Mouse (Mus musculus): Measurements from ENCODE around the gene Mmel1. TPM values are rescaled to one million over a fixed set of nuclear protein-coding genes. Genes with fewer than 3 reads are reported as not detected.

The Mmel1 gene
- 0.43 and 1.5 TPM in 2 replicates for total RNA-seq (2014; rRNA removed)
- polyA plus RNA-seq (2015; fragmentation: Nextera tagmentation; extraction: Ambion mirVana) = 0.39 and 0.74 TPM in 2 replicates

DNA sequence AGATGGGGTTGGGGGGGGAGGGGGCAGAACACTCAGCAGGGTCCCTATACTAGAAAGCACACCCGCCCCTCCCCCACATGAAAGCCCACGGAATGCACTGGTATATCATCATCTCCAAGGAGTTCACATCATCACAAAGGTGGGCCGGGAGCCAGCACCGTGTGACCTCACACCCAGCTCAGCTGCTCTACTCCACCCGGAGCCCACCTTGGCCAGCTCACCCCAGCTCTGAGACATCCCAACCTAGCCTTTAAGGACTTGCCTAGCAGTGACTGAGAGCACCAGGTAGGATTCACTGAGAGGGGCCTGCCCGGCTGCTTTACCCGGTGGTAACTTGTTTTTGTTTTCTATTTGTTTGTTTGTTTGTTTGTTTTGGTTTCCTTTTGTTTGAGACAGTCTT lies at the start of gene Mmel1:
Gene Mmel1, plus strand, starts transcription at position 146 of the 400 bp plus-strand sequence.
- H3K9ac ChIP-seq = no peak within 1 kb of the TSS
- WGBS = 91% methylated on average over 7 of the region's 7 CpGs
- H3K4me2 ChIP-seq (ENCODE audit: low read depth) = no peak within 1 kb of the TSS
- no peaks in the 10 kb centered on the region for H3K36me3 ChIP-seq (ENCODE audit: insufficient read depth)
- no peaks in the 10 kb centered on the region for H3K9me3 ChIP-seq (ENCODE audit: low read length)
- ATAC-seq = no peak
- 0 out of 2 replicates have a peak, but pooled peaks cover 4% of the 10 kb centered on the region for H3K27me3 ChIP-seq (ENCODE audit: insufficient read depth, low read length)
- no peak within 1 kb of the TSS for H3K4me3 ChIP-seq (ENCODE audit: low read depth, low read length)
- H3K27ac ChIP-seq (ENCODE audit: low read depth, low read length) = no peak within 1 kb of the TSS
- peaks cover 3% of the 10 kb centered on the region; the same call in 1 of the 2 replicates for H3K4me1 ChIP-seq (ENCODE audit: insufficient read depth)
- DNase-seq = no peak
- TF ChIP-seq CTCF (IDR thresholded peaks at IDR 0.05; ENCODE audit: low read depth) = no peak

DNA sequence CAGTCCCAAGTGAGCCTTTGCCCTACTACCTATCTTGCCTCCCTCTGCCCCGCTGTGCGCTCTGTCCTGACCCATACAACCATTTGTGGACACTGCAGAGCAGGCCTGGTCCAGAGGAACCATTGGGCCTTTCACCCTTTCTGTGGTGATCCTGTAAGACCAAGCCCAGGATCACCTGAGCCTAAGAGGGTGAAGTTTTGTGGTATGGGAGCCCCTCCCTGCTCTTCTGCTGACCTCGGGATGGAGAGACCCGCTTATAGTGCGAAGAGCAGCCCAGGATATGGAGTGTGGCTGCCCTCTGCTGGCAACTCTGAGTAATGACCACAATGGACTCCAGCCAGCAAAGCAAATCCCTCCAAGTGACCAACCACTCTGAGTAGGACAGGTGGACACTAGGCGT lies 43.7 kb upstream of the Mmel1 start:
- H3K36me3 ChIP-seq (ENCODE audit: insufficient read depth) = no peaks in the 10 kb centered on the region
- H3K9me3 ChIP-seq (ENCODE audit: low read length) = no peaks in the 10 kb centered on the region
- DNase-seq (peak; percentile 83), ATAC-seq (peak; percentile 55)
- H3K27ac ChIP-seq (ENCODE audit: low read depth, low read length) = no peak overlapping the region
- WGBS = 34% methylated on average over 6 of the region's 6 CpGs
- H3K27me3 ChIP-seq (ENCODE audit: insufficient read depth, low read length) = peaks cover 9% of the 10 kb centered on the region; the same call in 1 of the 2 replicates
- no peak overlapping the region for H3K4me3 ChIP-seq (ENCODE audit: low read depth, low read length)
- peak; percentile 98 for TF ChIP-seq CTCF (IDR thresholded peaks at IDR 0.05; ENCODE audit: low read depth)
- no peak overlapping the region for H3K4me2 ChIP-seq (ENCODE audit: low read depth)
- no peak overlapping the region for H3K9ac ChIP-seq
- no peaks in the 10 kb centered on the region for H3K4me1 ChIP-seq (ENCODE audit: insufficient read depth)

DNA sequence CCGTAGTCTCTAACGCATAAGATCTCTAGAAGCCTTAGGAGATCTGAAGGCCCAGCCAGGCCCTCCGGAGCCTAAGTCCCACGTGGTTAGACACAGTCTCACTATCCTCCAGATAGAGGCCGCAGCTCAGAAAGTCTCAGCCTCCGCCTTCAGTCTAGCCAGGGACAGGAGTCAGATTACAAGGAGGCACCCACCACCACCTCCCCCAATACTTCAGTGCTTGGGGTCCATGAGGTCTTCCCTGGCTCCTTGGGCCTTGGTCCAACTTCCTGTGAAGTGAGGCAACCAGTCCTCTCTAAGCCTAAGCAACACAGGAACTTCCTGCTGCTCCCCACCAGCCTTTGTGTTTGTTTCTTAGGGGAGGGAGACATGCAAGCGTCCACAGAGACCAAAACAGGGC lies 43.2 kb upstream of the Mmel1 start:
- WGBS = 57% methylated on average over 7 of the region's 7 CpGs
- ATAC-seq = 0 out of 2 replicates have a peak, but pooled peaks have one; percentile 2
- Histone ChIP-seq H3K27ac (ENCODE audit: low read depth, low read length) (no peak overlapping the region), H3K4me3 (ENCODE audit: low read depth, low read length) (no peak overlapping the region), H3K27me3 (ENCODE audit: insufficient read depth, low read length) (peaks cover 10% of the 10 kb centered on the region; the same call in 1 of the 2 replicates), H3K4me2 (ENCODE audit: low read depth) (no peak overlapping the region), H3K4me1 (ENCODE audit: insufficient read depth) (no peaks in the 10 kb centered on the region), H3K9ac (no peak overlapping the region), H3K36me3 (ENCODE audit: insufficient read depth) (no peaks in the 10 kb centered on the region), H3K9me3 (ENCODE audit: low read length) (no peaks in the 10 kb centered on the region)
- no peak for TF ChIP-seq CTCF (IDR thresholded peaks at IDR 0.05; ENCODE audit: low read depth)
- no peak for DNase-seq

DNA sequence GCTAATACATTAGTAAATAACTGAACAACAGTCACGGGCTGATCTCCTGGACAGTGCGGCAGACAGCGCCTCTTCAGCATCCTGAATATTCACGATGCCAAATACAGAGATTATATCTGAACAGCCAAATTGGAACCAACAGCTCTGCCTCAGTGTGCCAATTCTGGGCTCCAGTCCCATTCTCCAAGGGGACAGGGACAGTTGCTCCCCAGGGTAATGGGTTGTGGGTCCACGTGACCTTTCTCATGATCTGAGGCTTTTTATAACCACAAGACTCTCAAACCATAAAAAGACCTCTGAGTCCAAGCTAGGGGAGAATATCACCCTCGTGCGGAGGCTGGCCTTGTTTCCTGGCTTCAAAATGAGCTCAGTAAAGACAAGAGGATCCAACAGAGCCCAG lies 42.2 kb upstream of the Mmel1 start:
- TF ChIP-seq CTCF (IDR thresholded peaks at IDR 0.05; ENCODE audit: low read depth) = no peak
- H3K9ac ChIP-seq = no peak overlapping the region
- H3K27me3 ChIP-seq (ENCODE audit: insufficient read depth, low read length) = peaks cover 11% of the 10 kb centered on the region; the same call in 1 of the 2 replicates
- no peak overlapping the region for H3K27ac ChIP-seq (ENCODE audit: low read depth, low read length)
- H3K36me3 ChIP-seq (ENCODE audit: insufficient read depth) = no peaks in the 10 kb centered on the region
- no peak overlapping the region for H3K4me2 ChIP-seq (ENCODE audit: low read depth)
- H3K4me1 ChIP-seq (ENCODE audit: insufficient read depth) = no peaks in the 10 kb centered on the region
- H3K9me3 ChIP-seq (ENCODE audit: low read length) = no peaks in the 10 kb centered on the region
- 64% methylated on average over 7 of the region's 7 CpGs for WGBS
- ATAC-seq (no peak), DNase-seq (peak; percentile 26)
- H3K4me3 ChIP-seq (ENCODE audit: low read depth, low read length) = no peak overlapping the region

DNA sequence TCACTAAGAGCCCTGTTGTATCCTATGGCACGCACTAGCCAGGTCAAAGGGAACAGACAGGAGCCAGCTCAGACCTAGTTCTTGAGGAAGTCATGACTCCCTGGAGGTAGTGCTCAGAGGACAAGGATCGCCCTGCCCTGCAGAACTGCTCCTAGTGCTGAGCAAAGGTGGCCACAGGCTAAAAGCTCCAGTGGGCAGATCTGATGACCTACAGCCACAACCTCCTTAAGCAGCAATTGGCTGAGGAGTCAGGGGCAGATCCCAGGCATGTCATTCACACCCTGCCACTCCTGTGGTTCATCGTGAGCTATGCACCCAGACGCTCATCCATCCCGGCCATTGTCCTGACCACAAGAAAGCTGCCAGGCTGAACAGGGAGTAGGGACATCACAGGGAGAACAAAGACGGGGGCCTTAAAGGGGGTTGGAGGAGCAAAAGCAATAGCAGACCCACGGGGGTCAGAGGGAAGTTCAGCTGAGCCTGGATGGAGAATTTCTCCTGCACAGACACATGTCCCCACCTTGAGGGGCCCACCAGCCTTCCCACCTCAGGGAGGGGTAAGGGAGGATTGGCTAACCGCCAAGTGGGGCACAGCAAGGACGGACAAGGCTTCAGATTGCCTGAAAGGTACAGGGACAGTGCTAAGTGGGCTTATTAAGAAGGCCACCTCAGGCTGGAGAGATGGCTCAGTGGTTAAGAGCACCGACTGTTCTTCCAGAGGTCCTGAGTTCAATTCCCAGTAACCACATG lies 41.3 kb upstream of the Mmel1 start:
- Histone ChIP-seq H3K36me3 (ENCODE audit: insufficient read depth) (no peaks in the 10 kb centered on the region), H3K9ac (no peak overlapping the region), H3K27ac (ENCODE audit: low read depth, low read length) (no peak overlapping the region), H3K4me1 (ENCODE audit: insufficient read depth) (no peaks in the 10 kb centered on the region), H3K9me3 (ENCODE audit: low read length) (no peaks in the 10 kb centered on the region), H3K4me2 (ENCODE audit: low read depth) (no peak overlapping the region), H3K4me3 (ENCODE audit: low read depth, low read length) (no peak overlapping the region), H3K27me3 (ENCODE audit: insufficient read depth, low read length) (peaks cover 11% of the 10 kb centered on the region; the same call in 1 of the 2 replicates)
- WGBS = 44% methylated on average over 10 of the region's 10 CpGs
- DNase-seq = no peak
- ATAC-seq = no peak
- TF ChIP-seq CTCF (IDR thresholded peaks at IDR 0.05; ENCODE audit: low read depth) = no peak

DNA sequence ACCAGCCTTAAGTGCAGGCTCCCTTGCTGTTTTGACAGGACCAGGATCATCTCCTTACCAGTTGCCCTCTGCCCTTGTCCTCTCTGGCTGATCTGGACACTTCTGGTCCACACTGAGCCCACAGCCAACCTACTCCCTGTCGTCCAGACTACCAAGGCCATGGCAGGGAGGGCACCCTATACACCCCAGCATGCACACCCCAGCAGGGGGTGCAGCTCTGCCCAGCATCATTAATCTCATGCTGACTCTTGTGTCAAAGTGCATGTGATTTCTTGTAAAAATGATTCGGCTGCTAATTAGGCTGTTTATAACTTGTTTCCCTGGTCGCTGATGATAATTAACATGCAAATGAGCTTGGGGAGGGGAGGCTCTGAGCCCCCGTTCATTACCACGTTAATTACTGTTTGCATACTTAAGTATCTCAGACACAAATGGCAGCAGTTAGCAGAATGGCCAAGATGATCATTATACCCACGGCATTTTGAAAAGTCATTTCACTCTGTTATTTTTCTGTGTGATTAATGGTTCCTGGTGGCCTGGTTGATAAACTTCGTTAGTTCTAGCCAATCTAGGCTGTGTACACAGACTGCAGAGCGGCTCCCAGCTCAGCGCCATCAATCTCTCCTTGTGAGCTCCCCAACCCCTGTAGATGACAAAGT lies 37.3 kb upstream of the Mmel1 start:
- DNase-seq (peak; percentile 14), ATAC-seq (no peak)
- no peak overlapping the region for H3K9ac ChIP-seq
- H3K4me1 ChIP-seq (ENCODE audit: insufficient read depth) = no peaks in the 10 kb centered on the region
- H3K36me3 ChIP-seq (ENCODE audit: insufficient read depth) = no peaks in the 10 kb centered on the region
- no peaks in the 10 kb centered on the region for H3K9me3 ChIP-seq (ENCODE audit: low read length)
- no peak overlapping the region for H3K4me2 ChIP-seq (ENCODE audit: low read depth)
- WGBS = 13% methylated on average over 9 of the region's 9 CpGs
- no peak for TF ChIP-seq CTCF (IDR thresholded peaks at IDR 0.05; ENCODE audit: low read depth)
- no peak overlapping the region for H3K27ac ChIP-seq (ENCODE audit: low read depth, low read length)
- H3K27me3 ChIP-seq (ENCODE audit: insufficient read depth, low read length) = peaks cover 20% of the 10 kb centered on the region
- no peak overlapping the region for H3K4me3 ChIP-seq (ENCODE audit: low read depth, low read length)
